Mouse (Mus musculus): Measurements from ENCODE around the gene Tardbp.

GRCm38 (mm10) chr4:148613738-148614137 is 13.1 kb downstream of the Tardbp start:
- TF ChIP-seq TCF12 (IDR thresholded peaks at IDR 0.05; ENCODE audit: low read depth, low read length) (no peak), POLR2AphosphoS2 (IDR thresholded peaks at IDR 0.05; ENCODE audit: low read depth, low read length) (no peak), HCFC1 (IDR thresholded peaks at IDR 0.05; ENCODE audit: low read depth, low read length) (no peak), CTCF (conservative IDR thresholded peaks at IDR 0.05 in 1 of 2, IDR thresholded peaks at IDR 0.05 in 1 of 2; ENCODE audit: low read depth in 2 of 2, low read length in 2 of 2) (no peak), SIN3A (IDR thresholded peaks at IDR 0.05; ENCODE audit: low read length) (no peak), MAZ (IDR thresholded peaks at IDR 0.05; ENCODE audit: low read depth, low read length) (no peak), MYC (IDR thresholded peaks at IDR 0.05; ENCODE audit: low read depth, low read length) (no peak), ZKSCAN1 (IDR thresholded peaks at IDR 0.05; ENCODE audit: borderline replicate concordance, low read depth, low read length) (no peak), POLR2A (IDR thresholded peaks at IDR 0.05; ENCODE audit: low read depth, low read length) (no peak), NELFE (IDR thresholded peaks at IDR 0.05; ENCODE audit: low read depth, low read length) (no peak), E2F4 (IDR thresholded peaks at IDR 0.05; ENCODE audit: insufficient replicate concordance, low read depth, low read length) (no peak), EP300 (IDR thresholded peaks at IDR 0.05; ENCODE audit: low read length) (no peak), MXI1 (IDR thresholded peaks at IDR 0.05; ENCODE audit: low read depth, low read length) (no peak), JUND (conservative IDR thresholded peaks at IDR 0.05; ENCODE audit: low read depth, low read length) (no peak)
